Mouse (Mus musculus): ENCODE results near the gene Bcas3. TPM values are rescaled to one million over a fixed set of nuclear protein-coding genes. Genes with fewer than 3 reads are reported as not detected.
A peak's percentile ranks its signal among the peaks of the same experiment; 100 is the strongest.

Bcas3 gene
- total RNA-seq, 2 experiments from 2014 or later: 25.3 to 28.5 TPM

DNA sequence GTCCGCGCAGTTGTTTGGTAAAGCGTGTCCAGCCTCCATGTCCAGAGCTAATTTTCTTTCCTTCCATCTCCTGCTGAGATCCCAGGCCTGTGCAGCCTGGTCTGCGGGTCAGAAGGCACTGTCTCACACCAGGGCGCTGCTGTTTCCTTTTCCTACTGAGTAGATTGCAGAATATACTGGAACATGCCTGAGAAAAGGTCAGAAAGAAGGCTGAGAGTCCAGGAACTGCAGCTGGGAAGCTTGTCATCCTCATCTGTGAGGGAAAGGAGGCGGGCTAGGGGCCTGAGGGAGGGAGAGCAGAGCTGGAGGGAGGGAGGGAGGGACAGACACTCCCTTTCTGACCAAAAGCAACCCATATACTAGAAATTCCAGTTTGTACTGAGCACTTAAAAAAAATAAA, 170.7 kb downstream of the Bcas3 start:
- intact Hi-C loops (cut with DNase I; ENCODE audit: low total_unique reads): no loop called here
- peak; percentile 61 for DNase-seq

DNA sequence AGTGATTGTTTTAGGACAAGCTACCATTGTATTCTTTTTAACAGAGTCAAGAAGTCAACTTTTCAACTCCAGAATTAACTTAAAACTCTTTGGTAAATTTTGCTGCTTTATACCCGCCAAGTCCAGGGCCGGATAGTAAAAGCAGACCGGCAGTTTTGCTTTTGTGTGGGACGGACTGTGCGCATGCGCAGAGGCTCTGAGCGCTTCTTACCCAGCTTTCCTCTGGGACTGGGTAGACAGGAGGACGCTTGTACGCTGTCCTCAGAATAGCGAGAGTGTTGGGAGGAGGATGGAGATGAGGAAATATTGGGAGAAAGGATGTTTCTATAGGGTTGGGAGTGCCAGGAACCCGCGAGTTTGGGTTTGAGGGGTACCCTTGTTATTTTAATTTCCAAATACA, 171.2 kb downstream of the Bcas3 start:
- intact Hi-C loops (cut with DNase I; ENCODE audit: low total_unique reads): no loop called here
- peak; percentile 83 for DNase-seq

DNA sequence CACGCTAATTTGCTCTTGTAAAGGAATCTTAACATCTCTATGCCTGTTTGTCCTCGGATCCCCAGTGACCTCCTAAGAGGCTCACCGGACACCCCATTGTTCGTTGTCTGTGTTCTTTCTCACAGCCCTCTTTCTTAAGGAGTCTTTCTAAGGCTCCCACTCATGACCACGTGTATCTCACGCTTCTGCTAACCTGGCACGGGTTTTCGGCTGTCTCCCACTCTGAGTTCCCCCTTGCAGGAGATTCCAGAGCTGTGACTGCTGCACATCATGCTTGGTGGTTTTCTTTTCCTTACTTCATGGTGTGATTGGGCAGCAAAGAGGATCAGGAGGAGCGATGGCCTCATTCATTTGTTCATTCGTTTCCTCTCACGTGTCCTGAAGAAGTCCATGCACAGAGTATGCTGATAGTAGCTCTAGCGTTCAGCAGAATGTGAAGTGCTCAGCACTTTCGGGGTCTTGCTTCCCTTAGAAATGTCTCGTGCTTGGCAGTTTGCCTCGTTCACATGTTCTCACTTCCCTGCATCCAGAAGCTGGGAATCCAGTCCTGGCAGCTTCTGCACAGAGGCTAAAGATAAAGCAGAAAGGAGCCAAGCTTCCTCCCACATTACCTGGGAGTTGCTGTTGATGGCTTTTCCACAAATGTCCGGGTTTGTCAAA, 172.0 kb downstream of the Bcas3 start:
- DNase-seq: peak; percentile 55
- intact Hi-C loops (cut with DNase I; ENCODE audit: low total_unique reads): no loop called here

DNA sequence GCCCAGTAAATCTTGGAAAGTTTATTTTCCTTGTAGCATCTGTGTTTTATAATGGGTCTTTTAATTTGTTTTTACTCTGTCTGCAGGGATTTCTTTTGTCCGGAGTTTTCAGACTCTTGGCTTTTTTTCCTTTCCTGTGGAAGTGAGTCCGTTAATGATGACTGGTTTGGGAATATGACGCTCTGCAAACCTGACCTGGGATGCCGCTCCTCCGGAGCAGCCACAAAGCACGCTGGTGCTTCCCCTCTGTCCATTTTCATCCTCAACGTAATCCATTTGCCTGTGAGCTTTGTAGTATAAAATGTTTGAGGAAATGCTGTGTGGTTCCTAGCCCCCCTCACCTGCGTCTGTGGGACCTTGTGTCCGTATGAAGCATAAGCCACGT, 172.5 kb downstream of the Bcas3 start:
- intact Hi-C loops (cut with DNase I; ENCODE audit: low total_unique reads): no loop called here
- no peak for DNase-seq

DNA sequence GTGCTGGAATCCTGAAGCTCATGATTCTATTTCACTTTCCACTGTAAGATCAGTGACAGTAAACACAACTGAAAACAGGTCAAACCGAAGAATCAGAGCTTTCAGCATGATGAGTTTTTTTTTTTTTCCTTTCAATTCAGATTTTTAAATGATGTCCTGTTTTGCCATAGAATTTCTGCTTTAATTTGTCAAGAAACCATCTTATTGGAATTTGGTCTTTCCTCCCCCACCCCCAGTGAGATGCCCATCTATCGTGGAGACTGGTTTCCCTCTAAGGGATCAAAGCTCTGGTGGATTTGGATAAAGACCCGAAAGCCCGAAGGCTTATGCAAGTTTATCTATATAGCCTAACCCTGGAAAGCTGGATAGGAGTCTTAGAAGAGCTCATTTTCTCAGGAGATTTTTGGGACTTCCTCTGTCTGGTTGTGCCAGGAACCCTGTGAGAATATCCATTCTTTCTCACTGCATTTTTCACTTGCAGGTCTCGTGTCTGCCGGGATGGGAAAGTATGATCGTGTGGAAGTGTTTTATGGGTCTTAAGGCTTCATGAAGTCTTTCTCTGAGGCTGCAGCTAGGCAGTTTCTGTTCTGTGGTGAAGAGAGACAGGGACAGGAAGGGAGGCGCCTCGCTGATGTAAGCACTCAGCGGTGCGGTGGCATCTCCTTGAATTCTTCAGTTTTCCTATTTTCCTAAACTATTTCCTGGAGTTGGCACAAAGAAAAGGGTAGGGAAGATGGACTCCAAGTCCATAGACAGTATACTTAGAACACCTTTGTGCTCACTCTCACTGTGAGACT, 173.2 kb downstream of the Bcas3 start:
- DNase-seq: no peak
- intact Hi-C loops (cut with DNase I; ENCODE audit: low total_unique reads): no loop called here

DNA sequence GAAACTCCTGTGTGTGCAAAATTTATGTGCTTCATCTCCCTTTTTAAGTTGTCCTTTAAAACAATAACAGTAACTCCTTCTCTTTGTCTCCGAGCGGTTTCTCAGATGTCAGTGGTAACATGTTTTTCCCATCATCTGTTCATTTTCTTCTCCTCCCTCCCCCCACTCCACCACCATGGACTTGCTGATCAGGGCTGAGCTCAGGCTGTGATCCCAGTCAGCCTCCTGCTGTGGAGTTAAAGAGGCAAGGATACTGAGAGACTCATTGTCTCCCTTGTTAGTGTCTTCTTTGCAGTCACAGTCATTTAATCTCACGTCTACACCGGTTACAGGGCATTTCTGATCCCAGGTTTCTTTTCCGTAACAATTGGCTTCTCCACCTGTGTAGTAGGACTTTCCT, 174.3 kb downstream of the Bcas3 start:
- intact Hi-C loops (cut with DNase I; ENCODE audit: low total_unique reads): no loop called here
- no peak for DNase-seq

DNA sequence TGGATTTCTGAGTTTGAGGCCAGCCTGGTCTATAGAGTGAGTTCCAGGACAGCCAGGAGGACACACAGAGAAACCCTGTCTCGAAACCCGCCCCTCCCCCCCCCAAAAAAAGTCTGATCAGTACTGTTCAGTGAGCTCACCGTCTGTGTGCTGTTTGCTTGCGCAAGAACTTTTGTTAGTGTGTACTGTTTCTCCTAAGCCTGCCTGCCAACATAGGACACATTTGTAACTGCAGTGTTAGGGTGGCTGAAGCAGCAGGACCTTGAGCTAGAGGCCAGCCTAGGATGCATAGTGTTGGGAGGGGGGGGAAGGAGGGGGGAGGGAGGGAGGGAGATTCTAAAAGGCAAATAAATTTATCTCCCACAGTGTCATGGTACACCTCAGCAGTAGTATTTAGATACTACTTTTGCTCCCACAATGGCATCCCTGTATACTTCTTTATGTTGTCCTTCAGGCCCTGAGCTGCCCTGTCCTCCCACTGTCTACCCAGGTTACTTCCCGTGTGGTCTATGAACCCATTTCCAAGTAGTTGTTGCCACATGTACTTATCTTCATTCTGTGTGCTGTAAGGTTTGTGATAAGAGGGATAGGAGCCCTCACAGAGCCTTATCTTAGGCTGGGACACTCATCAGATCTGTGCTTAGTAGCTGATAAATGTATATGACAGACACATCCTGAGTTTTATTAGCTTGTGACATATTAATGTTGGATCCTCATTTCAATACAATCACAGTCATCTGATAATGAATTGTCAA, 176.7 kb downstream of the Bcas3 start:
- no peak for DNase-seq
- intact Hi-C loops (cut with DNase I; ENCODE audit: low total_unique reads): loop anchor here (10.0 kb wide), 1 partner anchor 175 kb away; no protein-coding TSS in a partner anchor

DNA sequence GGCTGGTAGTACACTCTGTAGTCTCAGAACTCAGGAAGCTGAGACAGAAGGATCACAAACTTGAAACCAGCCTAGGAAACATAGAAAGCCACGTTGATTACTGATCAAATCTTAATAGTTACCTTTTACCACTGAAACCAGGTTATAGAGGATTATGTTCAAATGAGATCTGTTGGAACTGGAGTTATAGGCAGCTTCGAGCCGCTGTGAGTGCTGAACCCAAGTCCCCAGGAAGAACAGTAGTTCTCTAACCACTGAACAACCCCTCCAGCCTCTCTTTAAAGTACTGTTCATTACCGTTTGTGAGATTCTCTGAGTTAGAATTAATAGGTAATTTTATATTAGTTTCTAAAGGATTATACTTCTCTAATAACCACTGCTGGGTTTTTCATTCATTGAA, 188.0 kb downstream of the Bcas3 start:
- no peak for DNase-seq
- intact Hi-C loops (cut with DNase I; ENCODE audit: low total_unique reads): no loop called here

DNA sequence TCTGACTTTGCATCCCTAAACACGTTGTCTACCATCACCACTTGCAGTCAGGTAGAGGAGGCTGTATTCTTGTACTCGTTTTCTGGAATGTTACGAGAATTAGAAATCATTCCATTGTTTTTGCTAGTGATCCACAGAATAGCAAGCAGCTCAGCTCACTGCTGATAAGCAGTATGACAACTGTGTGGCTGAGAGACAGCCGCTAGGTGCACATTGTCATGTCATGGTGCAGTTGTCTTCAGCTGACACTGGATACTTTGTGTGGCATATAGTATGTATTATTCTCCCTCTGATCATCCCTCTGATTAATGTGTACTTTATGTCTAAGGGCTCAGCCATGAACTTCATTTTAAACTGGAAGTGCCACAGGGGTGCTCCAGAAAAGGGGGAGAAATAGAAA, 190.3 kb downstream of the Bcas3 start:
- no peak for DNase-seq
- intact Hi-C loops (cut with DNase I; ENCODE audit: low total_unique reads): no loop called here

DNA sequence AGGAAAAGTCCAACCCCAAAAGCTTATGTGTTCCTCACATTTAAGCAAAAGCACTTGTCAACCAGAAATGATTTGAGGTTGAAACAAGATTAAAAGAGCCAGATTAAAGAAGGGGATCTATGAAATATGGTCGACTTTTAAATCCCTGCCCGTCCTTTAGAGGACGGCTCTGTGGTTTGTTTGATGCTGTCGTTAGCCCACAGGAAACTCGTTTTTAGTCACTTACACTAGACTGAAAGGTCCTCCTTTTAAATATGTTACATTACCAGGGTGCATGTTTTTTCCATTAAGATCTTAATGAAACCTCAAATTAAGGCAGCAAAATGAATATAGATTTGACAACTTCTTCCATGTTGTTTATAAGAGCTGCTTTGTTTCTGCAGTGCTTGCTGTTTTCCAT, 192.6 kb downstream of the Bcas3 start:
- DNase-seq: no peak
- intact Hi-C loops (cut with DNase I; ENCODE audit: low total_unique reads): no loop called here

DNA sequence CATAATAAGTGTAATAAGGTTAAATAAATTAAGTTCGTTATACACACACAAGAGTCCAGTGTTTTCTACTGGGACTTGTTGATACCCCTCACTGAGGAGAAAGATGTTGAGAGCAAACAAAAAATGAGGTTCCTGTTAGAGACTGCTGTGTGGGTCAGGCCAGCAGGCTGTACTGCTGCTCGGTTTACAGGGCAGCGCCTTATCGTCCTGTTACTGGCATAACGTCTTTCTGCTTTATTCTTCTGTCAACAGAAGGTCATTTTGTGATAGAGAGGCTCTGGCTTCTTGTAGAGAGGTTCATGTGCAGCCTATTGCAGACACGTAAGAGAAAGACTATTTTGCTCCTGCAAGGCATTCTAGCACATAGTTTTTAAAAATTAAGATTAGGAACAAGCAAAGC, 195.0 kb downstream of the Bcas3 start:
- intact Hi-C loops (cut with DNase I; ENCODE audit: low total_unique reads): no loop called here
- no peak for DNase-seq

DNA sequence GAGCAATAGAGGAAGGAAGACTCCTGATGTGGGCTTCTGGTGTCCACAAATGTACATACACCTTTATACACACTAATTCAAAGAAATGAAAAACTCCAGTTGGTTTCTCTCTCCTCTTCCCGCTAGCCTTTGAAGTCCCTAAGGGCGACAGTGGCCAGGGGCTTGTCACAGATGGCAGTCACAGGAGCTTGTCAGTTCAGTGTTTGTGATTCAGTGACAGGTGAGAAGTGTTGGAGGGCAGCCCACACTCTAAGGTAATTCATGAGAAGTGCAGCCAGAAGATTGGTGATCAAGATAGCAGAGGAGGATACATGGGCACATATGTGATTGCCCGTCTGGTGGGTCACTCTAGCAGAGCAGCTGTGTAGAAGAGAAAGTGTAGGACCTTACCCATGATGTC, 196.7 kb downstream of the Bcas3 start:
- intact Hi-C loops (cut with DNase I; ENCODE audit: low total_unique reads): no loop called here
- DNase-seq: no peak

DNA sequence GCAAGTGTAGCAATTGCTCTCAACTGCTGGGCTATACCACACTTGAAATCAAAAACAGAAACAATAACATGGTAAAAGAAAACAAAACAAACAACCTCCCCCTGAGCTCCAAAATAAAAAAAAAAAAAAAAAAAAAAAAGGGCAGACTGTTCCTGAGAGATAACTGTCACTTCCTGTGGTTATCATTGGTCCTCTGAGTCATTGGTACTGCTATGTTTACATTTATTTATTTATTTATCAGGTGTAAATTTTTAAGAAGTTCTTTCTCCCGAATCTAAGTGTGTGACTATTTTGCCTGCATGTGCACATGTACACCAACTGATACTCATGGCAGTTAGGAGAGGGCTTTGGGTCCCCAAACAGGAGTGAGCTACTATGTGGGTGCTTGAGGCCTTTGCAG, 202.1 kb downstream of the Bcas3 start:
- no peak for DNase-seq
- intact Hi-C loops (cut with DNase I; ENCODE audit: low total_unique reads): no loop called here

DNA sequence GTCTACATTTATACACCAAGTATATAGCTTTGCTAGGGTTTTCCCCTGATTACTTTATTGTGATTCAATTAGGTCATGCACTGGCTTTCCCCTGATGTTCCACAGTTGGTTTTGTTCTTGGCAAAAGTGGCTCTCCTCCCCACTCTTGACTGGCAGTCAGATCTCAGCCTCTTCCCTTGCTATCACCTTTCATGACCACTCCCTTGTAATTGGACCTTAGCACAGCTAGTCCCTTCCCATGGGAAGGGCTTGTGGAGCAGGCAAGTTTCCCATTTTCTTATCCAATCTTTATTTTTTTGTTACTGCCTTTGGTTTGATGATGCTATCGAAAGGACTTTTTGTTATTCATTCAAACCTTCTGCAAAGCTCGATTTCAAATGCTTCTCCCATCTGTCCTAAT, 202.8 kb downstream of the Bcas3 start:
- intact Hi-C loops (cut with DNase I; ENCODE audit: low total_unique reads): no loop called here
- no peak for DNase-seq

DNA sequence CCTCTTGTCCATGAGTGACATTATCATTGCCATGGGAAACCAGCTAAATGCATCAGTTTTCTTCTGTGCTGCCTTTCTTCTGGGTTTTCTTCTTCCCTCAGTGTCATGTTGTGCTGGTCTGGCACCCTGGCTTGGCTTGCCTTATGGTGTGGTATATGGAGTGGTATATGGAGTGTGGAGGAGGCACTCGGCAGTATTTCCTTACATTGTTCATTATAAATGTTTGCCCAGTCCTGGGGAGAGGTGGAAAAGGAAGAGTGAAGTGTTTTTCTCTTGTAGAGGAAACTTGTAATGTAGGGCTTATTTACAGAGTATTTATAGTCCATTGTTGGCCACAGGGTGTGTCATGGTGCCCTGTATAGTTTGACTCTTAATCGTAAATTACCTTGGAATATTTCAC, 212.1 kb downstream of the Bcas3 start:
- no peak for DNase-seq
- intact Hi-C loops (cut with DNase I; ENCODE audit: low total_unique reads): no loop called here

DNA sequence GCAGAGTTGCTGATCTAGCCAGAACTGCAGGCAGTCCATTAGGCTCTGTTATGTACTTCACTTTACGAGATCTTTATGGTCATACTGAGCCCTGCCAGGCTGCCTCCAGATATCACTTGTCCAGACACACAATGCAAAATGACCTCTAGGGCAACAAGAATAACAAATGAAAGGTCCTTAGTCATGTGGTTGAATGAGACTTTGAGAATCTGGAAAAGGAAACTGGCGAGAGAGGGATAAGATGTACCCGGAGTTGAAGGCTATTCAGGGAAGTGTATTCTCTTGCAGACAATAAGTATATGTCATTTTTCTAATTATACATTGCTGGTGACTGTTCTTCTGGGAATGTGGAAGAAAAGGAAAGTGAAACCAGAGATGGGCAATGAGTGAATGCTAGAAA, 218.1 kb downstream of the Bcas3 start:
- DNase-seq: no peak
- intact Hi-C loops (cut with DNase I; ENCODE audit: low total_unique reads): no loop called here

DNA sequence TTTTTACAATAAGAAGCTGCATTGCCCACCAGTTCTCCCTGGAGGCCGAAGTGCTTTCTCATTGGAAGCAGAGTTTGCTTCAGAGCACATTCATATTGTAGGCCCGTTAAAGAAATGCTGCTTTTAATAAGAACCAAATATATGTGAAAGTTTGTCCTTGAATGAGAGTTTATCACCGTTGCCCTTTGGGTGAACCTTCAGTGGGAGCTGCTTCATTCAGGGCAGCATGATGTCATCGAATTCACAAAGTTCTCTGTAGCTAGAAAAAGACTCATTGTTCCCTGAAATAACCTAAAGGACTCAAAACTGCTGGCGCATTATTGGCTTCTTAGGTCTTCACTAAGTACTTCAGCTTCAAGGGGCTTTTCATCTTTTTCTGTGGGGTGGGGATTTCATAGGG, 219.0 kb downstream of the Bcas3 start:
- intact Hi-C loops (cut with DNase I; ENCODE audit: low total_unique reads): no loop called here
- no peak for DNase-seq

DNA sequence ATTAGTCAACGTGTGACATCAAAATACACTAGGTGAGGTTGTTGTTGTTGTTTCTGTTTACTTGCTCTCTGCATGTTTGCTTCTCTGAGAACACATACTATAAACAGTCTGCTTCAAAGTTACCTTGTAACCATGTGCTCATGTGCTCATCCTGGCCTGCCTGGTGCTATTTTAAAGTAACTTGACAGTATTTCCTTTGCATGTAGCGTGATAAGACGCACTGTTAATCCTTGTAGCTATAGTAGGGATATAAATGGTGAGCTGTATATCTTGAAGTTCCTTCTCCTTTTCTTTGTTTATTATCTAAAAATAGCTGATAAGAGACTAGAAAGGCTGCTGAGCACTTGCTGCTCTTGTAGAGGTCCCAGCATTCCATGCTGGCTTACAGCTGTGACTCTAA, 219.6 kb downstream of the Bcas3 start:
- intact Hi-C loops (cut with DNase I; ENCODE audit: low total_unique reads): no loop called here
- no peak for DNase-seq

DNA sequence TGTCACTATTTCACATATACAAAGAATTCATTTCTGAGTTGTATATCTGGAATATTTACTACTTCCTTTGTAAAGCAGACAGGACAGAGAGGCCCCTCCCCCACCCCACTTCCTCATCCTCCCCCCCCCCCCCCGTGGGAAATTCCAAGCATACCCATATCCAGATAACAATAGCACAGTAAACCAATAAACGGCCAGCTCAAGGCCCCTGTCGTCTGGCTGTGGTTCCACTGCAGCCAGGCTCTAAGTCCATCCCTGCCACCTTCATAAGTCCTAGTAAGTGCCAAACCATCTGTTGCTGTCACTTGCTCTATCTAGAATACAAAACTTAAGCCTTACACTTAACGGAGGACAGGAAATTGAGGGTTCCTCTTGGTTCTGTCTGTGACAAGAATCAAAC, 221.5 kb downstream of the Bcas3 start:
- intact Hi-C loops (cut with DNase I; ENCODE audit: low total_unique reads): no loop called here
- DNase-seq: no peak

DNA sequence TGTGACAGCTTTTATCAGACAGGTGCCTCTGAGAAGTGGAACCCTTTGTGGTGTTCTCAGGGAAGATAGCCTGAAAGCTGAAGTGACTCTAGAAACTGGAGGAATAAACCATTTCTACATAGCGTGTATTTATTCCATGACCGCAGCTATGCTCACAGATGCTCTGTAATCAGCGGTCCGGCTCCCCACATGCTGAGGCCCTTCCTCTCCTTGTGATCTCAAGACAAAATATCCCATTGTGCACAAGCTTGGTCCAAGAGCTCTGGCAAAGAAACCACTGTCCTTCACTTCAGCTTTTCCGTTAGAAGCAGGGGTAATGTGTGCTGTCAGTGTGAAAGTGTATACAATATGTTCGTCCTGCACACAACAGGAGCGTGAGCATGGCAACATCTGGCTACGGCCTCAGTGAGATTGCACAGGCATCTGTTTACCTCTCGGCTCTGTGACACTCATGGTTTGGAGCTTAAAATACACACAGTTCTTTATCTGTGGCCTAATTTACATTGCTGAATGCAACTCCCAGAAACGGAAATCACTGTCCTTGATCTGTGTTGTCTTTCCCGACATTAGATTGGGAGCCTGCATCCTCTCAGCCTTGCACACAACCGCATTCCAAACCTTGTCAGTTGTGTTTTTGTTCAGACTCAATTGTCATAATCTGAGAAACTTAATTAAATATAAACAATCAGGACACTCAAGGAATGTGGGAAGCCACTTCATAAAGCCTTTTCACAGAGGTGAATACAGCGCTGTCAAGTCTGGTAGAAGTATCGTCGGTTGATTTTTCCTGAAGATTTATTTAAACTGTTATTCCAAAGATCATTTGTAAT, 225.1 kb downstream of the Bcas3 start:
- no peak for DNase-seq
- intact Hi-C loops (cut with DNase I; ENCODE audit: low total_unique reads): no loop called here
